Mouse (Mus musculus): Measurements from ENCODE around the gene Gimap4. TPM values are rescaled to one million over a fixed set of nuclear protein-coding genes. Genes with fewer than 3 reads are reported as not detected.

Gene Gimap4
- total and polyA plus RNA-seq, 3 experiments, result 113 to 264 (median 203) TPM

GRCm38 (mm10) chr6:48700251-48701075 is 16.1 kb downstream of the Gimap4 start (continued):
- TF ChIP-seq MAZ (IDR thresholded peaks at IDR 0.05; ENCODE audit: low read depth, low read length) (peak; percentile 70; the same call in 1 of the 2 replicates), MAFK (IDR thresholded peaks at IDR 0.05; ENCODE audit: insufficient replicate concordance, low read length) (0 out of 2 replicates have a peak, but pooled peaks have one; percentile 60), RCOR1 (conservative IDR thresholded peaks at IDR 0.05; ENCODE audit: low read depth, low read length) (peak; percentile 75), JUN (IDR thresholded peaks at IDR 0.05; ENCODE audit: insufficient read depth, low read depth, low read length) (peak; percentile 79), ZMIZ1 (IDR thresholded peaks at IDR 0.05; ENCODE audit: low read depth, low read length) (peak; percentile 46; the same call in 1 of the 2 replicates), NRF1 (IDR thresholded peaks at IDR 0.05; ENCODE audit: low read depth, low read length) (no peak), EP300 (IDR thresholded peaks at IDR 0.05; ENCODE audit: low read length) (peak; percentile 100), TBP (conservative IDR thresholded peaks at IDR 0.05; ENCODE audit: low read depth, low read length) (peak; percentile 58), POLR2AphosphoS2 (IDR thresholded peaks at IDR 0.05; ENCODE audit: low read depth, low read length) (peak; percentile 87), MYC (IDR thresholded peaks at IDR 0.05; ENCODE audit: low read depth, low read length) (peak; percentile 84; the same call in 1 of the 2 replicates)

- H3K4me1 ChIP-seq (ENCODE audit: control insufficient read depth in 1 of 2, insufficient read depth in 2 of 2), result peaks cover 43 to 91% of the 10 kb centered on the region in 2 experiments
- no peak overlapping the region; the same call in 1 of the 2 replicates for H3K9ac ChIP-seq (ENCODE audit: insufficient read depth, low read depth)
- no peak overlapping the region for H3K4me3 ChIP-seq (replicated peaks in 1 of 3; ENCODE audit: low read depth in 2 of 3, low read length in 2 of 3, poor library complexity in 1 of 3)
- peak overlapping the region; percentile 98 for H3K27ac ChIP-seq (ENCODE audit: insufficient read depth, low read depth)
- no peak overlapping the region for H3K4me2 ChIP-seq (ENCODE audit: insufficient read depth, low read depth, poor library complexity, severe bottlenecking)
- dilution Hi-C loops (cut with MboI; ENCODE audit: extremely low pct_ligation_motif_present, extremely low pct_unique_long_range_greater_than_20kb, low sequenced_read_pairs) (no loop called here), in situ Hi-C loops (cut with MboI; ENCODE audit: low pct_ligation_motif_present, low pct_unique_long_range_greater_than_20kb, low sequenced_read_pairs) (loop anchor here (5.0 kb wide), 1 partner anchor 35 kb away; the partner anchor contains the start of gene Gimap1)
- no peak for TF ChIP-seq CHD1 (IDR thresholded peaks at IDR 0.05; ENCODE audit: low read depth, low read length)
- no peak for TF ChIP-seq NELFE (IDR thresholded peaks at IDR 0.05; ENCODE audit: low read depth, low read length)
- TF ChIP-seq MAX (IDR thresholded peaks at IDR 0.05; ENCODE audit: low read length), result no peak
- TF ChIP-seq E2F4 (IDR thresholded peaks at IDR 0.05; ENCODE audit: insufficient replicate concordance, low read depth, low read length), result no peak
- no peak for TF ChIP-seq TCF12 (IDR thresholded peaks at IDR 0.05; ENCODE audit: low read depth, low read length)
- TF ChIP-seq TBP (conservative IDR thresholded peaks at IDR 0.05; ENCODE audit: low read depth, low read length), result no peak
- no peak for TF ChIP-seq JUN (IDR thresholded peaks at IDR 0.05; ENCODE audit: insufficient read depth, low read depth, low read length)
- no peak for TF ChIP-seq IRF4 (IDR thresholded peaks at IDR 0.05; ENCODE audit: low read depth, low read length)
- TF ChIP-seq EP300 (IDR thresholded peaks at IDR 0.05; ENCODE audit: low read length), result no peak
- TF ChIP-seq USF2 (conservative IDR thresholded peaks at IDR 0.05; ENCODE audit: low read depth, low read length), result no peak
- TF ChIP-seq ELF1 (IDR thresholded peaks at IDR 0.05; ENCODE audit: low read depth, low read length), result no peak
- TF ChIP-seq ZKSCAN1 (IDR thresholded peaks at IDR 0.05; ENCODE audit: borderline replicate concordance, low read depth, low read length), result no peak
- TF ChIP-seq NRF1 (IDR thresholded peaks at IDR 0.05; ENCODE audit: low read depth, low read length), result no peak
- TF ChIP-seq UBTF (IDR thresholded peaks at IDR 0.05; ENCODE audit: low read depth, low read length), result no peak
- no peak for TF ChIP-seq JUND (conservative IDR thresholded peaks at IDR 0.05; ENCODE audit: low read depth, low read length)
- no peak for TF ChIP-seq USF1 (IDR thresholded peaks at IDR 0.05; ENCODE audit: low read depth, low read length)
- TF ChIP-seq MAFK (IDR thresholded peaks at IDR 0.05; ENCODE audit: insufficient replicate concordance, low read length), result no peak
- peaks cover 36 to 60% of the 10 kb centered on the region in 2 experiments for H3K36me3 ChIP-seq (replicated peaks in 1 of 2; ENCODE audit: control insufficient read depth in 1 of 2, insufficient read depth in 1 of 2, low read length in 1 of 2)
- H3K9me3 ChIP-seq (replicated peaks; ENCODE audit: low read length), result peaks cover 3% of the 10 kb centered on the region
- no peaks in the 10 kb centered on the region for H3K27me3 ChIP-seq (replicated peaks)
- DNase-seq (ENCODE audit: extremely low read depth), result no peak
- peaks cover 39% of the 10 kb centered on the region for H3K79me2 ChIP-seq (replicated peaks; ENCODE audit: control insufficient read depth, extremely low read depth, insufficient read depth, poor library complexity, severe bottlenecking)
Measured at GRCm38 (mm10) chr6:48702146-48702545, 17.8 kb downstream of the Gimap4 start.
